Mouse (Mus musculus): ENCODE results near the gene Bbof1.

DNA sequence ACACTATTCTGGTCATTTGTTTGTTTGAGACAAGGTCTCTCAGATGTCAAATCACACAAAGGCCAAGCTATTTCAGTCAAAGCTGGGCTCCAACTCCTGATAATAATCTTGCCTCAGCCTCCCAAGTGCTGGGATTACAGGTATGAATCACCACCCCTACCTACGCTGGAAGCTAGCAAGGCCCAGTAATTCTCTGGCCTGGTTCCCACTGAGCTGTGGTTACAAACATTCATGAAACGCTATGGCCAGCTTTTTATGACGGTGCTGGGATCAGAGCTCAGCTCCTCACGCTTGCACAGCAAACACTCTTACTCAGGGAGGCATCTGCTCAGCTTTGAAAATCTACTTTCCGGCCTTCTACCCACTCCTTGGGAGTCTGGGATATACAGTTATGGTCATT, 15.0 kb upstream of the Bbof1 start:
- TF ChIP-seq POLR2A (IDR thresholded peaks at IDR 0.05; ENCODE audit: low read depth, low read length) (no peak), CTCF (conservative IDR thresholded peaks at IDR 0.05; ENCODE audit: insufficient read depth, insufficient read length, low read depth, low read length) (no peak)

All from kidney, adult 2 months (tissue).